Mouse (Mus musculus) v-Abl transformed pro-B cells (cell line): ENCODE results near the gene Rnf157.

Experiments
- in situ Hi-C, 2 experiments: fragments of 400-800 bp; cut with MboI; formaldehyde crosslinking; loops; one replicate each; pipeline ENCODE4 v1.15.1; 2025; ENCODE audit not compliant: unreplicated experiment in 2 of 2

Gene Rnf157

DNA sequence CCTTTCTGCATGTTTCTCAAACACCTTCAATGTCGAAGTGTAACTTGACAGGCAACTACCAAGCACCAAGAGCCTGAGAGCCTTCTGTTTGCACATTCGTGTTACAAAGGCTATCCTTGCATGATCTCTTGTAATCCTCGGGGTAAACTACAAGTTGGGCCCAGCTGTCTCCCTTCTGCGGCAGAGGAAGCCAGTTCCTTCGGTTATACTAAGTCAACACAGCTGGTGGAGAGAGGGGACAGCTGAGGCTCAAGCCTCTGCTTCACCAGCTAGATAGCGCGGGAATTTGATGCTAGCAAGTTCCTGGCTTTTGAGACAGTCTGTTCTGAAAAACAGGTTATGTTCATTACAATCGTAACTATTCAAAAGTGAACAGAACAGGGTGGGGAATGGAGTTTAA, 100.5 kb downstream of the Rnf157 start:
- in situ Hi-C loops = no loop called here

DNA sequence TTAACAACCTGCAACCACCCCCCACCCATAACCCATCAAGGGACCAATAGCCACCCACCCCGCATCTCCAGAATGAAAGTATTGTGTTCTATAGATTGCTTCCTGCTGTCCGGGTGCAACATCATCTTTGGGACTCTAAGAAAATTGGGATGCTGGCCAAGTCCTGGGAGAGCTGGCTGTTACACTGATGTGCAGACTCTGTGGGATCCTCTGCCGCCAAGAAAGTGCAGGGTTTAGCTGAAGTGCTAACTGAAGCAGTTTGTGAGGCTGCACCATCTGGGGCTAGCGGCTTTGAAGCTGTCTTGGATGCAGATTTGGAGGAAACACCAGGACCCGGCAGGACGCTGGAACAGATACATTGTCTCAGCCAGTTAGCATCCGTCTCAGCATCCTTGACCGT, 101.7 kb downstream of the Rnf157 start:
- in situ Hi-C loops = no loop called here

DNA sequence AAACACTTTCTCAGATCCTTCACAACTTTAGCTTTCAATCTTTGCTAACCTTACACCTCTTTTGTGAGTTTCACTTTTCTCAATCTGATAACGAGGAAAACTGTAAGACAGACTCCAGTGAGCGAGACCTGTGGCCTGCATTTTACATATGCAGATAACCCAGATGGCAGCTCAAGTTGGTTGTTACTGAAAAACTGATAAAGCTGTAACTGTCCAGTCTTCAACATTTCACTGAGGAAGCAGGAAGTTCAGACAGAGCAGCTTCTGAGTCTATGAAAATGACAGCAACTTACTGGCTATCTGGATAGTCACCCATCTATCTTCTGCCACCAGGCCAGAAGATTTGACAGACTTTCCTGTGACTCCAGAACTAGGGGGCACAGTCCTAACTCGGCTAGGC, 103.2 kb downstream of the Rnf157 start:
- in situ Hi-C loops = loop anchor here in 1 of 2 experiments (10.0 kb wide), 1 partner anchor 175 kb away; the partner anchor contains the start of genes Mrpl38 and Trim65

GRCm38 (mm10) chr11:116307762-116308531, 104.9 kb downstream of the Rnf157 start:
- in situ Hi-C loops = loop anchor here in 1 of 2 experiments (10.0 kb wide), 1 partner anchor 173 kb away; the partner anchor contains the start of genes Mrpl38 and Trim65

DNA sequence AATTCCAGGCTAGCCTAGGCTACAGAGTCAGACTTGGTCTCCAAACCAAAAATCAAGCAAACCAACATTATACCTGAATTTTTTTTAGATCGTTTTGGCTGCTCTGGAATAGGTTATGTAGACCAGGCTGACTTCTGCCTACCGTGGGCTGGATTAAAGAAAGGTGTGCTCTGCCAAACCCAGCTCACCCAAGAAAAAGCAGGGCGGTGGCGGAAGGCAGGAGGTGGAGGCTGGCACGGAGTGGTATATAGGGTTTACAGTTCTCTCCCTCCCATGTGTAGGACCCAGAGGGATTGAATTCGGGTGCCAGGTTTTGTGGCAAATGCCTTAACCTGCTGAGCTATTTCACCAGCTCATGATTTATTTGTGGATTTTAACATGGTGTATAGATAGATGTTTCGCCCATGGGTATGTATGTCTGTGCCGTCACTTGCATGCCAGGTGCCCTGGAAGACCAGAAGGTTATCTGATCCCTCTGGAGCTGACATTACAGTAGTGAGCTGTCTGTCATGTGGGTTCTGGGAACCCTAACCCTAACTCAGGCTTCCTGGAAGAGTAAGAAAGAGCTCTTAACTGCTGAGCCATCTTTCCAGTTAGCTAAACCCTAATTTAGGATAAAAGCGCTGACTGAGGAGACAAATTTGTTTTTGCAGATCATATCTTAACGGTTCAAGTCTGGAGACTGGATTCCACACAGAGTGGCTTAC, 105.7 kb downstream of the Rnf157 start, which contains the start of gene Exoc7:
Gene Exoc7 (minus strand): TSS at position 215 of the 707 bp plus-strand sequence.
- in situ Hi-C loops = loop anchor here in 1 of 2 experiments (10.0 kb wide), 1 partner anchor 172 kb away; the partner anchor contains the start of genes Mrpl38 and Trim65

DNA sequence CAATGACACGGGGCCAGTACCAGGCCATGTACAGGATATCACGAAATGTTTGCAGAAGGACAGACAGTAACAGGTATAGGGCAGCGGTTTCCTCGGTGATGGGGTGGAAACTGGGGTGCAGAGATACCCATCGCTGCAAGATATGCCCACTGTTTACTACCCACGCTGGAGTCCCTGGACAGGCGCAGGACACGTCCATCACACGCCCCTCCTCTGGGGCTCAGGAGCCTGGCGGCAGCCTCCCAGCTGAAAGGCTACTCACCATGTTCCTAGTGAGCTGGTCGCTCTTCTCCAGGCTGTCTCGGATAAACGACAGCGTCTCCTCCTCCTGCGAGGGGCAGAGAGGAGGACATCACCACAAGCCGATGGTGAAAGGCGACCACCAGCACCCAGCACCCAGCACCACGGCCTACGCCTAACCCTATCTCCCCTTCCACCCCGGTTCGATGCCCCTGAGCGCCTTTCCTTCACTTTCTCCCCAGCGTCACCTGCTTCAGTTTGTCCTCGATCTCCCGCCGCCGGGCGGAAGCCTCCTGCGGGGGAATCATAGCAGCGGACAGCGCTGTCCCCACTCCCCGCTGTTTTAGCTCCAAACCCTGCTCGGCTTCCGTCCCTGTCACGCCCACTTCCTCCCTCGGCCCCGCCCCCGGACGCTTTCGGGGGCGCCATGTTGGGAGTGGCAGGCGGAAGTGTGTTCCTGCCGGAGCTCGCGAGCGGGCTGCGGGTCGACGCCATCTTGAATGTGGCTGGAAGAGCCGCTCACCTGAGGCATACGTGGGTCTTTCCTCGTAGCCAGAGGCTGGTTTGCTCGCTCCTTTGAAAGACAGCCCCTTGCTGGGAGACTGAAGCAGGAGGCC, 106.5 kb downstream of the Rnf157 start:
- in situ Hi-C loops = loop anchor here in 1 of 2 experiments (10.0 kb wide), 1 partner anchor 172 kb away; the partner anchor contains the start of genes Mrpl38 and Trim65

DNA sequence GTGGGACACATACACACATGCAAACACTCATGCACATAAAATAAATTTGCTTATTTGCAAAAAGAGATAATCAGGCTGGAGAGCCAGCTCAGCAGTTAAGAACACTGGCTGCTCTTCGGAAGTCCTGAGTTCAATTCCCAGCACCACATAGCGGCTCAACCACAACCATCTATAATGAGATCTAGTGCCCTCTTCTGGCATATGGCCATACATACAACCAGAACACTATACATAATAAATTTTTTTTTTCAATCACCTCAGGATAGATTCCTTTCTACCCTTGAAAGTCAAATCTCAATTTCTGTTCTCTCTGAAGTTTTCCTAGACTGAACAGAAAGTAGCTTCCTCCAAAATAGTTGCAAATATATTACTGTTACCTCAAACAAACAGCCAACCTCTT, 107.4 kb downstream of the Rnf157 start:
- in situ Hi-C loops = loop anchor here in 1 of 2 experiments (10.0 kb wide), 1 partner anchor 171 kb away; the partner anchor contains the start of genes Mrpl38 and Trim65

GRCm38 (mm10) chr11:116298621-116299020, 114.2 kb downstream of the Rnf157 start:
- in situ Hi-C loops = loop anchor here (5.0 kb wide), 1 partner anchor 76 kb away; no protein-coding TSS in a partner anchor

- in situ Hi-C loops = loop anchor here (5.0 kb wide), 1 partner anchor 76 kb away; no protein-coding TSS in a partner anchor
Measured at GRCm38 (mm10) chr11:116298221-116298620, 114.6 kb downstream of the Rnf157 start.

- in situ Hi-C loops = loop anchor here (5.0 kb wide), 1 partner anchor 75 kb away; no protein-coding TSS in a partner anchor
Measured at GRCm38 (mm10) chr11:116297017-116297416, 115.8 kb downstream of the Rnf157 start.

GRCm38 (mm10) chr11:116296191-116296734, 116.6 kb downstream of the Rnf157 start:
- in situ Hi-C loops = loop anchor here (5.0 kb wide), 1 partner anchor 74 kb away; no protein-coding TSS in a partner anchor

GRCm38 (mm10) chr11:116294319-116294718, 118.5 kb downstream of the Rnf157 start:
- in situ Hi-C loops = no loop called here

- in situ Hi-C loops = no loop called here
Measured at GRCm38 (mm10) chr11:116293538-116294137, 119.2 kb downstream of the Rnf157 start.

DNA sequence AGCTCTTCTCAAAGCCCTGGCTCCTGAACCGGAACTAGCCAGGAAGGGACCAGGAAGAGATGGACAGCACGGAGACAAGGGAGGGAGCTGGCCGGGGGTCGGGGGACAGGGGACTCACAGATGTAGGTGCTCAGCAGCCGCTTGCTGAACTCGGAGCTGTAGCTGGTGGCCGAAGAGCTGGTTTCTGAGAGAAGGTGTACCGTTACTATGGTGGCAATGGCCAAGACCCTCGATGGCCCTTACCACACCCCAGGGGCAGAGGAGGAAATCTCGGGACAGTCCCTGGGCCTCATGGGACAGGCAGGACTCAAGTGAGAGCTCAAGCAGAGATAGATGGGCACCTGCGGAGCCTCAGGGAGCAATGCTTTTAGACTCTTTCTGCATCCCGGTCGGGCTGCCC, 120.4 kb downstream of the Rnf157 start:
- in situ Hi-C loops = no loop called here

DNA sequence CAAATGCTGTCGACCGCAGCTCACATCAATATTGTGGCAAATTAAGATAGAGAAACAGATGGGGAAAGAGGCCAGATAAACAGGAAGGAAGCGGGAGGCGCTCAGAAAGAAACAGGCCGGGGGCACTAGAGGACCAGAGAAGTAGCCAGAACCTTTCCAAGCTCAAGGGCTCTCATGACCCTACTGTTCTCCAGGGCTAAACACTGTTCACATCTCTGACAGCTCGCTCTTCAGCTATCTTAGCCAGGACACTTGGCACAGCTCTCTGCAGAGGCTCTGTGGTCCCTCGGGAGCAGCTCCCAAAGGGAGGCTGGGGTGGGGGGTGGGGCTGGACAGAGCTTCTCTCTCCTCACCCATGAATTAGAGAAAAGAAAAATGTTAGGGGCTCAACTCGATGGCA, 122.3 kb downstream of the Rnf157 start:
- in situ Hi-C loops = no loop called here

GRCm38 (mm10) chr11:116287351-116287750, 125.5 kb downstream of the Rnf157 start:
- in situ Hi-C loops = loop anchor here in 1 of 2 experiments (5.0 kb wide), 1 partner anchor 35 kb away; no protein-coding TSS in a partner anchor
